Mouse (Mus musculus) embryo, embryonic 11.5 days (tissue): ENCODE measurements around the gene Rhoa.
"Not testable (repeated sequence)": the region's sequence is repeated elsewhere in the genome, so short reads cannot be mapped to it uniquely, and the experiment has no call there.

ENCODE experiments used
- DNase-seq: peaks from one replicate; pipeline ENCODE4 v3.0.0-alpha.2; 2012; ENCODE audit warnings: low read depth, low spot score

Gene Rhoa

DNA sequence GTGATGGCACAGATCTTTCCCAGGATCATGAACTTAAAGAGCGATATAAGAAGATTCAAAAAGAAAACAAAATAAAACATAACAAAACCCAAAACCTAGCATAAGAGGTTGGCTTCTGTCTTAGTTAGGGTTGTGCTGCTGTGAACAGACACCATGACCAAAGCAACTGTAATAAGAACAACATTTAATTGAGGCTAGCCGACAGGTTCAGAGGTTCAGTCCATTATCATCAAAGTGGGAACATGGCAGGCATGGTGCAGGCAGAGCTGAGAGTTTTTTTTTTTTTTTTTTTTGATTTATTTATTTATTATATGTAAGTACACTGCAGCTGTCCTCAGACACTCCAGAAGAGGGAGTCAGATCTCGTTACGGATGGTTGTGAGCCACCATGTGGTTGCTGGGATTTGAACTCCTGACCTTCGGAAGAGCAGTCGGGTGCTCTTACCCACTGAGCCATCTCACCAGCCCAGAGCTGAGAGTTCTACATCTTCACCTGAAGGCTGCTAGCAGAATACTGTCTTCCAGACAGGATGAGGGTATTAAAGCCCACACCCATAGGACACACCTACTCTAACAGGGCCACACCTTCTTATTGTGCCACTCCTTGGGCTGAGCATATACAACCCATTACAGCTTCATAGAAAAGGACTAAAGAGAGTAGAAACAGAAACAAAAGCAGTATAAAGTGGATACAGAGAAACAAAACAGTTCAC, 18.2 kb upstream of the Rhoa start:
- not testable (repeated sequence) for DNase-seq

DNA sequence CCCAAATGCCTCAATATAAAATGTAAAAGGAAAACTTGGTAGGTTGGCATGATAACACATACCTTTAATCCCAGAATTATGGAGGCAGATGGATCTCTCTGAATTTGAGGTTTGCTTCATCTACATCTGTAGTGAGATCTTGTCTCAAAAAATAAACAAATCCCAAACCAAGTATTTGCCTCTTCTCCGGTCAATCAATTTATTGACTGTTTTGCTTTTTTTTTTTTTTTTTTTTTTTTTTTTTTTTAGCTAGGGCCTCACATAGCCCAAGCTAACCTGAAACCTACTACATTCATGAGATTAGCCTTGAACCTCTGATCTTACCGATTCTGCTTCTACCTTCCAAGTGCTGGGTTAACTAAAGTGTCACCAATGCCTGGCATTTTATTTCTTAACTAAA, 16.6 kb upstream of the Rhoa start:
- DNase-seq = no peak

DNA sequence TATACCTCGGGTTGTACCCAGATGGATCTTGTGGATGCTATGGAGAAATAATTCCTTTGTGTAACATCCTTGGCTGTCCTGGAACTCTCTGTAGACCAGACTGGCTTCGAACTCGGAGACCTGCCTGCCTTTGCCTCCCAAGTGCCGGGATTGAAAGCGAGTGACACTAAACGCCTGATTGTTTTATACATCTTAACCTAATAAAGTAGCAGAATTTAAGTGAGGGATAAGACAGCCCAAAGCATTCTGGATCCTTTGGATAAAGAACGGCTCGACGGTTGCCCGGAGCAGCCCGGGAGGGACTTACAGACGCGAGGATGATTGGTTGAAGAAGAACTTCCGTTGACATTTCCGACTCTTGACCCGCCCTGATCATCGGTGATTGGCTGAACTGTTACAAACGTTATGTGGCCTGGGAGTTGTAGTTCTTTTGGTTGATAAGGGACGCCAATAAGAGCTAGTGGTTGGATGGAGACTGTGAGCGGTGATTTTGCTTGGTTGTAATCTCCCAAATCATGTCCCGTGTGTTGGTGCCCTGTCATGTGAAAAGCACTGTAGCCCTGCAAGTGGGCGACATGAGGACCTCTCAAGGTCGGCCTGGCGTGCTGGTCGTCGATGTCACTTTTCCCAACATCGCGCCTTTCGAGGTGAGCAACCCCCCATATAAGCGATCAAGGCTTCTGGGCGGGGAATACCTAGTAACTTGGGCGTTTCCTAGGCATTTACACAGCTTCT, 15.7 kb upstream of the Rhoa start, which contains the start of gene Nicn1:
Gene Nicn1, plus strand, starts transcription at position 414 of the 735 bp plus-strand sequence.
- DNase-seq = peak; percentile 92

DNA sequence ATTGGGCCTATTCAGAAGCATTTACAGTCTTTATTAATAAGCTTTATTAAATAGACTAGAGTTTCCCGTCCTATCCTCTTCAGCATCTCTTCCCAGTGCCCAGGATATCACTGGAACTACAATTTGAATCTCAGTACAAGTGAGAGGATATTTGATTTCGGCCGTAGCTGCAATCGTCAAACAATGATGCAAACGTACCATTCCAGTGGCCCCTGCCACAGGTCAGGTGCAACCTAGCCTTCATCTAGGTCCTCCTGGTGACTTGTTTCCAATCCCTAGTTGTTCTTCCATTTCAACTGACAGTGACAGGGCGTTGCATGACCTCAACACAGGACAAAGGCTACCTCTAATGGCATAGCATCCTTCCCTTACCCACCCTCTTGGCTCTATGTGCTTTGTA, 15.2 kb upstream of the Rhoa start:
- no peak for DNase-seq

DNA sequence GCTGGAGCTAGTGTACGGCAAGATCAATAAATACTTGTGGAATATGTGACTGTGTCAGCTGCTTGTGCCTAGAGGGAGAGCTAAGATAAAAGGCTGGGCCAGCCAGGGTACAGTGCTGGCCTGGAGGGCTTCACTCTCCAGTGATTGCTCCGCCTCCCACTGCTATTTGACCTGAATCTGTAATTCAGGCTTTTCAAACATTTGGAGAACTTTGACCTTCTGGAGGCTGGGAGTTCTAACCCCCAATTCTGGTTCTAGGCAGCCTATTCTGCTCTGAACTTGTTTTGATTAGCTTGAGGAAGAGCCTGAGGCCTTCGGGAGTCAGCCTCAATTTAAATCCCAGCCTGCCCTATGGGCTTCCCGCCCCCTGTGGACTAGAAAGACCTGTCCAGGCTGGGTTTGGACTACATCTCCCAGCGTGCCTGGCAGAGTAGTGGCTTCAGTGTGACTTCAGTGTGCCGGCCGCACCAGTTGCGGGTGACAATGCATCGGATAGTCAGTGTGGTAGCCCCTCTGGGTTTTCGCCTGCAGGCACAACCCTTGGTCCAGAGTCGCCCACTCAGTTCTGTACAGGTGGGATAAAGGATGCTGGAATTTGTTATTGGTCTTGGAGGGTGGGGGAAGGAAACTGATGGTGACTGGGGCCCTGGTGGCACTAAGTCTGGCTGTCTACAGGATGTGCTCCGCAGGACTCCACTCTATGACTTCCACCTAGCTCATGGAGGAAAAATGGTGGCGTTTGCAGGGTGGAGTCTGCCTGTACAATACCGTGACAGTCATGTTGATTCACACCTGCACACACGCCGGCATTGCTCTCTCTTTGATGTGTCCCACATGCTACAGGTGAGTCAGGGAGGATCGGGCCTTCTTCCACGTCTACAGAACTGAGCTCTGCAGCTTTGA, 9.2 kb upstream of the Rhoa start, which contains the start of gene Amt:
Gene Amt, plus strand, starts transcription at position 401 of the 903 bp plus-strand sequence.
- DNase-seq = no peak

DNA sequence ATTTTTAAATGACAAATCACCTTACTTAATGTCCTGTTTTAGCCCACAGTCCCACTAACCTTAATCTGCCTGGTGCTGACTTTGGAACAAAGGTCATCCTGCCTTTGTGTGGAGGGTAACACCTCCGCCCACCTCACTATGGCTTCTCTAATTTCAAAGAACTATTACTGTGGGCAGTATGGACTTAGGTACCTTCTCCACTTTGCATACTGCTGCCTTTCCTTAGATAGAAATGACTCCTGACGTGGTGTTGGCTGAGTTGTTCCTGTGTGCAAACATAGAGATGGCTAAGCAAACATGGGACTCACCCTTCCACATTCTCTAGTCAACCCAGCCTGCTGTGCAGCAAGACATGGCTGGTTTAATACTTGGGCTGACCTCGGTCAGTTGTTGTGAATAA, 4.1 kb upstream of the Rhoa start:
- no peak for DNase-seq

DNA sequence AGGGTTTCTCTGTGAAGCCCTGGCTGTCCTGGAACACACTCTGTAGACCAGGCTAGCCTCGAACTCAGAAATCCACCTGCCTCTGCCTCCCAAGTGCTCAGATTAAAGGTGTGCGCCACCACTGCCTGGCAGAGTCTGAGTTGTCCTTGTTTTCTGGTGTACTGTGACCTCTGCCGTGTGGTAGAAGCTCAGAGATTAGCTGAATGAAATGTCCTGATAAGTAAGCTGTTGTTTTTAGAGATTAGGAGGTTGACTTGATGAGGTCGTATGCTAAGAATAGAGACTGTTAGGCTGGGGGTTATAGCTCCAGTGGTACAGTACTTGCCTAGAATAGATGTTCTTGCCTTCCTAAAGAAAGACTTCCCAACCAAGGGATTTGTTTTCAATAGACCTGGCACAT, 1.2 kb upstream of the Rhoa start:
- no peak for DNase-seq

DNA sequence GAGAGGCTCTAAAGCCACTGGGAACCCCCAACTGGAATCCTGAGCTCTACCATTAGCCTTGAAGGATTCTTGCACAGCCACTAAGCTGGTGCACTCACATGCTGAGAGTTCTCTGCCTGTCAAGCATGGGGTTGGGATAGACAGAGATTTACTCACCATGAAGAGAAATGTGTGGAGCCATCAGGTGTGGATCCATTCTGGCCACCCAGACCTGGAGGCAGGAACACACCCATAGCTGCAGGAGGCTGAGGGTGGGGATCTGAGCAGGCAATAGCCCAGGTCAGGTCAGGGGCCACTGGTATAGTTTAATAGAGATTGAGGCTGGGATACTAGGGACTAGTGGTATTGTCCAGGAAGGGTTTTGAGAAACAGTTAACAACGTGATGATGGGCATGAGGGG, 759 bp upstream of the Rhoa start:
- no peak for DNase-seq

DNA sequence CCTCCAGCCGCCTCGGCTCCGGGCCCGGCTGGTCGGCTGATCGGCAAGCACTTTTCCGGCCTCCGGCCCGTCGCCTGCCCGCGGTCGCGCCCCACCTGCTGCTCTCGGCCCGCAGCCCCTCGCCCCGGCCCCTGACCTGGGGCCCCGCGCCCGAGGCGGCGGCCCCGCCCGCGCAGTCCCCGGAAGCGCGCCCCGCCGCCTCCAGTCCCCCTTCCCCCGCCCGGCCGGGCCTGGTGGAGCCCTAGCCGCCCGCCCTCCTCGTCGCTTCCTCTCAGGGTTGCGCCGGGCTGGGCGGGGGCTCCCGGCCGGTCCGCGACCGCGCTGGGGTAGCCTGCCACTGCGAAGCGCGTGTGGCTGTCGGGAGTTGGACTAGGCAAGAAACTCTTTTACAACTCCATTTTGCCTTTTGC, 647 bp downstream of the Rhoa start:
- peak; percentile 46 for DNase-seq

DNA sequence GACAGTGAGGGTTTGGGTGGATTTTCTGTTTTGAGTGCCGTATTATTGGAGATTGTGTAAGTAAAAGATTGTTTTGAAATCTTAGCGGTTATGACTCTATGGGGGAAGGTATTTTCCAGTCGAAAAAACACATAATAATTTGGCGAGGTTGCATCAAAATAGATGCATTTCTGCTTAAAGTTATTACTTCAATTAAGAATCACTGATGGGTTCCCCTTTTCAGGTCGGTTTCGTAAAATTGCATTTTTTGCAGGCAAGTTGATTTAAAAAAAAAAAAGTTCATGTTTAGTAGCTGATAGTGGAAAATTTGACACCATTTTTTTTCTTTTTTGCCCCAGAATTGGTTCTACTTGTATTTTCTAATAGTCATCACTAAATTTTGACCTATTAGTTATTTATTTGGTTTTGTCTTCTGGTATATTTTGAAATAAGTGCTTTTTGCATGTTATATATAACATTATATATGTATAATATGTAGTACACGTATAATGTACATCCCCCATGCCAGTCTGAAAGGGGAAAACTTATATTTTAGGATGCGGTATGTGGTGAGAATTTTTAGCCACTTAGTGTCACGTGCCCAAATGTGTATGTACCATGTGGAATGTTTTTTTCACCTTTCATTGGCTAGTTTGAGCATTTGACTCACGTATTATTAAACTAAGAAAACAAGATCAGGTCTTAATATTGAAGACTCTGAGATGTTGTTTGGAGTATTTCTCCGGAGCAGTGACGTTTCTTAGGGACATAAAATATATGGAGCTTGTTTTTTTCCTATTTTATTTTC, 1.3 kb downstream of the Rhoa start:
- DNase-seq = no peak

DNA sequence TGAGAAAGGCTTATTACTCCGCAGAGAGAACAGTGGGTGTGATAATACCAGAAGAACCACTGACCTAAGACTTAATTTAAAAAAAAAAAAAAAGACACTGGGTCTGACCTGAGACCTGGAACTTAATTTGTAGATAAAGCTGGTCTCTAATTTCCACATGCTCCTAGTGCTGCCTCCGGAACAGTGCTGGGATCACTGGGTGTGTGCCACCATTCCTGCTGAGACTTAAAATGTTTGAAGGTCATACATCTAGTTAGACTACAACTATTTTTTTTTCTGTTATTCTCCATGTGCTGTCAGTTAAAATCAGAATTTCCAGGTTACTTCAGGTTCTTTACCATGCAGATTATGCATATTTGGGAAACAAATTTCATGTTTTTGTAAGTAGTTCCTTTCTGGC, 2.2 kb downstream of the Rhoa start:
- no peak for DNase-seq

DNA sequence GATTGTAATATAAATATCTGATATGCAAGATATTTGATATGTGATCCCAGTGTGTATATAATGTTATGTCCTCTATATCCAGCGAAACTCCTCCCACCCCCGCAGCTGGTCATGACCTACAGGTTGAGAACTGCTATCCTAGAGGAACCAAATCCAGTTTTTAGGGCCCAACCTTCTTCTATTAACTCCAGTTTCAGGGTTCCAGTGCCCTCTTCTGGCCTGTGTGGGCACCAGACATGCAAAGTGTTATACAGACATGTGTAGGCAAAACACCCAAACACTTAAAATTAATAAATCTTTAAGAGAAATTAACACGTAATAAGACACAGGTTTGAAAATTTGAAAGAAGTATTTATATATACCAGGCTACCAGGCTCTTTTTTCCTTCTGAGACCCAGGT, 11.6 kb downstream of the Rhoa start:
- no peak for DNase-seq

DNA sequence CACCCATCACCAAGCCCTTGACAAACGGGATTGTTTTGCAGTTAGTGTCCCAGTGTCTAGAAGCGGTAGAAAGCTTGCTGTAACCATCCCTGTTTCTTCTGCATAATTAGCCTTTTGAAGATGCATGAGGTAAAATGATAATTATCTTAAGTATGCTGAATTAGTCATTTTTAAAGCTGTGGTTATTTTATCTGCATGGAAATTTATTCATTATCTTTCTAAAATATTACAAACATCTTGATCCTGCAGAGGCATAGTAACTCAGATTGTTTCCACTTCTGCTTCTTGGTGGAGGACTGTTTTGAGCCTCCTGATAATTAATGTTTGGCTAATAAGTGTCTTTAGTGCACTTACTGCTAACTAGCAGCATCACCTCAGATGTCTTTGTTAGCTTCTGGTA, 12.5 kb downstream of the Rhoa start:
- DNase-seq = no peak

DNA sequence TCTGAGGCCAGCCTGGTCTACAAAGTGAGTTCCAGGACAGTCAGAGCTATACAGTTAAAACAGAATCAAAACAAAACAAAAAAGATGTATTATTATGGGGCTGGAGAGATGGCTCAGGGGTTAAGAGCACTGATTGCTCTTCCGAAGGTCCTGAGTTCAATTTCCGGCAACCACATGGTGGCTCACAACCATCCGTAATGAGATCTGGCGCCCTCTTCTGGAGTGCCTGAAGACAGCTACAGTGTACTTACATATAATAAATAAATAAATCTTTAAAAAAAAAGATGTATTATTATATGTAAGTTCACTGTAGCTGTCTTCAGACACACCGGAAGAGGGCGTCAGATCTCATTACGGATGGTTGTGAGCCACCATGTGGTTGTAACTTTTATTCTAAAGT, 16.1 kb downstream of the Rhoa start:
- not testable (repeated sequence) for DNase-seq

DNA sequence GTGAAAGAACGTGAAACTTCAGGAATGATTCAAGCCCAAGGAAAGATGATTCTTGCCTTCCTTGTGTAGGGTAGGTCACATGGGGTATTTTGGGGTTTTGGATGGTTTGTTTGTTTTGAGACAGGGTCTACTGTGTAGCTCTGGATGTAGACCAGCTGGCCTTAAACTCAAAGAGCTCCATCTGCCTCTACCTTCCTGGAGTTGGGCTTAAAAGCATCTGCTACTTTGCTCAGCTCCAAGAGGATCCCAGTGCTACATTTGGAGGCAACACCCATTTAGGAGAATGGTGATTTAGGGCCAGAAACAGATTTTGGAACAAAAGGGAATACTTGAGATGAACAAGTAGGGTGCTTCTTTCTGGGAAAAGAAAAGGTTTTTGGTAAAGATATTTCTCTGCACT, 18.9 kb downstream of the Rhoa start:
- no peak for DNase-seq

DNA sequence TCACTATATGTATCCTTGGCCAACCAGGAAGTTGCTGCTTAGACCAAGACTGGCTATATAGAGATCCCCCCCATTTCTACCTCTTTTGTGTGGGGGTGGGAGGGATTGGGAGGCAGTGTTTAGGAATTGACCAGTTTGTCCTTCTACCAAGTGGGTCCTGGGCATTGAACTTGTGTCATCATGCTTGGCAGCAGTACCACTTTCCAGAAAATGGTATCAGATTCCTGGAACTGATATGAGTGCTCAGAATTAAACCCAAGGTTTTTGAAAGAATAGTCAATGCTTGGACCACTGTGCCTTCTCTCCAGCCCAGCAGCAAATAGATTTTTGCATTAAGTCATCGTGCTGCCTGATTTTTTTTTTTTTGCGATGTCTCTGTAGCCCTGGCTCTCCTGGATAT, 19.9 kb downstream of the Rhoa start:
- DNase-seq = no peak

DNA sequence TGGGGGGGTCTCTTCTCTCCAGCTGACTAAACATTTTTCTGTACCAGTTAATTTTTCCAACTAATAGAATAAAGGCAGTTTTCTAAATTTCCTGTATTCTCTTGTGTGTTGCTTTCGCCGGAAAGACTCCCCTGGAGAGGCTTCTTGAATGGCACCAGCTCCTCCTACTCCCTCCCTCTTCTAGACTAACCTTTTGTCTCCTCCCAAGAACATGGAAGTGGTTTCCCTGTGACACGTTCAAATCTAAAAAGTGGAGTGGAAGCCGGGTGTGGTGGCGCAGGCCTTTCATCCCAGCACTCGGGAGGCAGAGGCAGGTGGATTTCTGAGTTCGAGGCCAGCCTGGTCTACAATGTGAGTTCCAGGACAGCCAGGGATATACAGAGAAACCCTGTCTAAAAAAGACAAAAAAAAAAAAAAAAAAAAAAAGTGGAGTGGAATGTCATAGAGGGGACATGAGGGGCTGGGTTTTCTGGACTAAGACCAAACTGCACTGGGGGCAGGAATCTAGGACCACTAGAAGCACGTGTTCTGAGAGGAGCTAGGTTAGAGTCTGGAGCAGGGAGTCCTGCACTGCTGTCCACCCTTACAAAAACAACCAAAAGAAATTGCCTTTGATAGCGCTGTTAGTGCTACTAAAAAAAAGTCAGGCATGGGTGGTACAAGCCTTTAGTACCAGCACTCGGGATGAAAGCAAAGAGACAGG, 32.1 kb downstream of the Rhoa start:
- no peak for DNase-seq

DNA sequence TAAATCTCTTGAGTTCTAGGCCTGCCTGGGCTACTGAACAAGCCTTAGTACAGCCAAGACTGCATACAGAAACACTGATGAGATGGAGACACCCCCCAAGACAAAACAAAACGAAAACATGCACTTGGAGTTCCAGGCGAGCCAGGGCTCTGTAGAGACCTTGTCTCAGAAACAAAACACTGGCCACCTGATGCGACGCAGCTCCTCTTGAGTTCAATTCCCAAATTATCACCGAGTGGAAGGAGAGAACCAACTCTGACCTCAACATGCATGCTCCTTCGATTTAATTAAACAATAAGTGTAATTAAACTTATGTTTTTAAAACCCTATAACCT, 32.6 kb downstream of the Rhoa start:
- no peak for DNase-seq

DNA sequence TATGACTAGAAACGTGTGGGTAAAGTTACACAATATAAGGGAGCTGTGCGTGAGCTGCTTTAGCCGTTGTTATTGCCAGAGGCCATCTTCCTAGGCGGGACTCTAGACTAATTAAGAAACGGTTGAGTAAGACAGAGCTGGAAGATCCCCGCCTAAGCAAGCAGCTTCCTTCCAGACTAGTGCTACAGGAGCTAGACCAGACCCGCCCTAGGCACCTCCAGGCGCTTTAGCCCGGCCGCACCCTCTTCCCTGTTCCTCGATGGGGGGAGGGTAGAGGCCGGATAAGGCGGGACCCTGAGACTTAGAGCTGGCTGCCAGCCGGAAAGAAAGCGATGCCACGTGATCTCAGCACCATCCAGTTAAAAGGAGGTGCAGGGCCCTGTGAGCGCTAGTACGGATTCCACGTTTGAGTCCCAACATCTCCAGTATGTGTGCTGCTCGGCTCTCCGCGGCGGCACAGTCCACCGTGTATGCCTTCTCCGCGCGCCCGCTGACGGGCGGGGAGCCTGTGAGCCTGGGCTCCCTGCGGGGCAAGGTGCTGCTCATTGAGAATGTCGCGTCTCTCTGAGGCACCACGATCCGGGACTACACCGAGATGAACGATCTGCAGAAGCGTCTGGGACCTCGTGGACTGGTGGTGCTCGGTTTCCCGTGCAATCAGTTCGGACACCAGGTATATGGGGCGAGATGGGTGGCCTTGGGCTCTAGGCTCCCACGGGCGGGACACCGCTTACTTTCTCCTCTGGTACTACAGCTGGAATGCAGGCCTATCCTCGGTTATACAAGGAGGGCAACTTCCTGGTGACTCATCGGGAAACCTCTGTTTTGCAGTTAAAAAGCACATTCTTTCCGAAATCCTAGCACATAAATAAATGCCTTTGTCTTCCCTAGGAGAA, 33.2 kb downstream of the Rhoa start, which contains the start of gene Gpx1:
Gene Gpx1, plus strand, starts transcription at position 18 of the 896 bp plus-strand sequence.
- DNase-seq = peak; percentile 87

DNA sequence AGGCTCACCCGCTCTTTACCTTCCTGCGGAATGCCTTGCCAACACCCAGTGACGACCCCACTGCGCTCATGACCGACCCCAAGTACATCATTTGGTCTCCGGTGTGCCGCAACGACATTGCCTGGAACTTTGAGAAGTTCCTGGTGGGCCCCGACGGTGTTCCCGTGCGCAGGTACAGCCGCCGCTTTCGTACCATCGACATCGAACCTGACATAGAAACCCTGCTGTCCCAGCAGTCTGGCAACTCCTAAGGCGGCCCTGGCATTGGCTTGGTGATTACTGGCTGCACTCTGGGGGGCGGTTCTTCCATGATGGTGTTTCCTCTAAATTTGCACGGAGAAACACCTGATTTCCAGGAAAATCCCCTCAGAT, 33.9 kb downstream of the Rhoa start:
- DNase-seq = no peak
